Mouse (Mus musculus): Measurements from ENCODE around the gene Dnase1l2. TPM values are rescaled to one million over a fixed set of nuclear protein-coding genes. Genes with fewer than 3 reads are reported as not detected.
A peak's percentile ranks its signal among the peaks of the same experiment; 100 is the strongest.

Dnase1l2 gene
- 2.6 and 3.2 TPM in 2 replicates for polyA plus RNA-seq (2014; fragmentation: Nextera tagmentation; extraction: Ambion mirVana)

DNA sequence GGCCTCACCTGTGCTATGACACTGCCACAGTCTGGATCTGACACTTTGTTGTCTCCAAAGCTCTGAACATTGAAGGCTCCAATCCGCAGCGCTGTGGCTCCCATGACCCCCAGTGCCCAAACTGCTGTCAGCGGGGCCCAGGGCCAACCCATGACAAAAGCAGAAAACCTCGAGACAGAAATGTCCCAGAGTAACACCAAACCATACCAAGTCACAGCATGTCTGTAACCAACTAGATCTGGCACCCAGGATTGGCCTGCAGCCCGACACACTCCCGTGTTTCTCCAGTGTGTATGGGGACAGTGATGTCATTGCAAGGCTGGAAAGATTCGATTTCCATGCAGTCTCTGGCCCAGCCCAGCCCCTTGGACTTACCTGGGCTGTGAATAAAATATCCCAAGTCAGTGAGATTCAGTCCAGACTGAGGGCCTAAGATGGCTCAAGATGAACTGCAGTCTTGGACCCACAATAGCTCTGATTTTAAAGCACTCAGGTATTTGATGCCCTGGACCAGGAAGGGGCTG is at the start of gene Dnase1l2:
Dnase1l2 (minus strand) TSS at position 474 of the 524 bp plus-strand sequence.
- 91% methylated on average over 7 of the region's 7 CpGs for WGBS
- Histone ChIP-seq H3K9me3 (ENCODE audit: control insufficient read depth, low read length) (no peaks in the 10 kb centered on the region), H3K4me3 (ENCODE audit: low read depth, low read length) (no peak within 1 kb of the TSS), H3K36me3 (ENCODE audit: control insufficient read depth, insufficient read depth, low read length) (peaks cover 18% of the 10 kb centered on the region; the same call in 1 of the 2 replicates), H3K27ac (ENCODE audit: low read depth, low read length) (no peak within 1 kb of the TSS), H3K27me3 (ENCODE audit: control insufficient read depth, insufficient read depth, low read length) (no peaks in the 10 kb centered on the region), H3K9ac (ENCODE audit: low read depth, low read length) (no peak within 1 kb of the TSS), H3K4me1 (replicated peaks; ENCODE audit: control insufficient read depth, insufficient read depth, low read length) (no peaks in the 10 kb centered on the region), H3K4me2 (replicated peaks; ENCODE audit: low read depth, low read length) (no peak within 1 kb of the TSS)
- DNase-seq (ENCODE audit: low spot score) (no peak), ATAC-seq (ENCODE audit: low FRiP score) (no peak)

DNA sequence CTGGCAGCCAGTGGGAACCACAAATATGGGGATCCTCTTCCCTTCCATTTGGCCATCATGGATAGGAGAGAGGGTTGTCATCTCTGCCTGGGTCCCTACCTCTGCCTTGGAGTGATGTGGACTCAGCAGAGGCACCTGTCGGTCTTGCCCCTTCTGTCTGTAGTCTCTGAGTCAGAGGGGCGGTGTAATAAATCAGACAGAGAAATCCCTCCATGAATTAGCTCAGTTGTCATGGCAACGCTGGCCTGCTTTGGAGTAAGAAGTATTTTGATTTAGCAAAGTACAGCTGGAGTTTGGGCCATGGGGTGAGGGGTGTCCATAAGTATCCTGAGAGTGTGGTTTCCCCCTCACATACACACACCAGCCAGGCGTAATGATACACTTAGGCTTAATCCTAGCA is 47.5 kb upstream of the Dnase1l2 start:
- no peaks in the 10 kb centered on the region for H3K27me3 ChIP-seq (ENCODE audit: control insufficient read depth, insufficient read depth, low read length)
- H3K4me2 ChIP-seq (replicated peaks; ENCODE audit: low read depth, low read length), result no peak overlapping the region
- ATAC-seq (ENCODE audit: low FRiP score) (no peak), DNase-seq (ENCODE audit: low spot score) (peak; percentile 38)
- H3K4me1 ChIP-seq (replicated peaks; ENCODE audit: control insufficient read depth, insufficient read depth, low read length), result peaks cover 10% of the 10 kb centered on the region
- H3K4me3 ChIP-seq (ENCODE audit: low read depth, low read length), result no peak overlapping the region
- H3K27ac ChIP-seq (ENCODE audit: low read depth, low read length), result no peak overlapping the region
- H3K9ac ChIP-seq (ENCODE audit: low read depth, low read length), result no peak overlapping the region
- H3K9me3 ChIP-seq (ENCODE audit: control insufficient read depth, low read length), result no peaks in the 10 kb centered on the region
- H3K36me3 ChIP-seq (ENCODE audit: control insufficient read depth, insufficient read depth, low read length), result no peaks in the 10 kb centered on the region
- 77% methylated on average over 4 of the region's 4 CpGs for WGBS

DNA sequence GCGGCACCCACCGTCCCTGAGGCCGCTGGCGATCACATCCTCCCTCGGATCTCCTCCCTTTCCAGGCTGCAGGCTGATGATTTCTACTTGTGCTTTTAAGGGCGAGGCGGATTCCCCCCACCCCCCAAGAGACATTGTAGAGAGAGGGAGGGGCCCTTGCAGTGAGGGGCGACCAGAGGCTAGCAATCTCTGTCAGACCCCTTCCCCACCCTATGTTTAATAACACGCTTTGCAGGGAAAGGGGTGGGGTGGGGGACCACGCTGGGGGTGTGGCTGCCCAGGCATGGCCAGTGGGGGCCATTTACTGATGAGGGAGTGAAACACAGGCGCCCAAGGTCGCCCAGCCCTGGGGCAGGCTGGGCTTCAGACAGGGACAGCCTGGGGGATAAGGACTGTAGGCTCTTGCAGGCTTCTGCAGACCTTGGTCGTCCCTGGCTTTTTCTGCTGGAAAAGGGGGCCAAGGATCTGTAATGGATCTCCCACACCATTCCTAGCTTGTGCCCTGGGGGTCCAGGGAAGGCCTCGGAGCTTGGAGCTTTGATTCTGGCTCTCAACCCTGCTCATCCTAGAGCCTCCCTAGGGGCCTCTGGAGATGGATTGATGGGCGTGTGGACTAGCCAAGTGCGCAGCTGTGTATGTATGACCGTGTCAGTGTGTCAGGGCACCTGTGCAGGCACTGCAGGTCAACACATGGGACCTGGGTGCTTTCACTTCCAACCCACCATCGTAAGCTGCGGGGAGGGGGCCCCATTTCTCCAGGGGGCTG is 46.5 kb upstream of the Dnase1l2 start:
- Histone ChIP-seq H3K36me3 (ENCODE audit: control insufficient read depth, insufficient read depth, low read length) (no peaks in the 10 kb centered on the region), H3K9ac (ENCODE audit: low read depth, low read length) (peak overlapping the region; percentile 71), H3K27me3 (ENCODE audit: control insufficient read depth, insufficient read depth, low read length) (no peaks in the 10 kb centered on the region), H3K9me3 (ENCODE audit: control insufficient read depth, low read length) (no peaks in the 10 kb centered on the region), H3K4me1 (replicated peaks; ENCODE audit: control insufficient read depth, insufficient read depth, low read length) (peaks cover 12% of the 10 kb centered on the region), H3K4me3 (ENCODE audit: low read depth, low read length) (peak overlapping the region; percentile 75), H3K27ac (ENCODE audit: low read depth, low read length) (peak overlapping the region; percentile 92), H3K4me2 (replicated peaks; ENCODE audit: low read depth, low read length) (peak overlapping the region; percentile 91)
- DNase-seq (ENCODE audit: low spot score) (peak; percentile 58), ATAC-seq (ENCODE audit: low FRiP score) (peak; percentile 68)
- 16% methylated on average over 16 of the region's 19 CpGs for WGBS

DNA sequence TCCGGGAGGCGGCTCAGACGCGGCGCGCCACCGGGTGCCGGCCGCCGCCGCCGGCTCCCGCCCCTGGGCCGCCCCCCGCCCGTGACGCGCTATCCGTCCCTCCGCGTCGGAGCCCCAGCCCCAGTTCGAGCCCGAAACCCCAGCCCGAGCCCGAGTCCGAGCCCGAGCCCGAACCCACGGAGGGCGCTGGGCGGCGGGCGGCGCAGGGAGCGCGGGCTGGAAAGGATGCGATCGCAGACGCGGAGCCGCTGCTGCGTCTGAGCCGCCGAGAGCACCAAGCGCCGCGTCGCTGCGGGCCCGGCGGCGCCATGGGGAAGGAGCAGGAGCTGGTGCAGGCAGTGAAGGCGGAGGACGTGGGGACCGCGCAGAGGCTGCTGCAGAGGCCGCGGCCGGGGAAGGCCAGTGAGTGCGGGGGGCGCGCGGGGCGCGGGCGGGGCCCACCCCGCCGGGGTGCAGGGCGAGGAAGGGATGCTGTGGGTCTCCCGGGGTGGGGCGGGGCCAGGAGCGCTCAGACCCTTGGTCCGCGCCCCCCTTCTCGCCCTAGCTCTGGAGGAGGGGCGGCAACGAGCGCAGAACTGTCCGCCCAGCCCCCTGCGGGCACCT is 45.9 kb upstream of the Dnase1l2 start:
- Histone ChIP-seq H3K27ac (ENCODE audit: low read depth, low read length) (peak overlapping the region; percentile 92), H3K27me3 (ENCODE audit: control insufficient read depth, insufficient read depth, low read length) (no peaks in the 10 kb centered on the region), H3K4me2 (replicated peaks; ENCODE audit: low read depth, low read length) (peak overlapping the region; percentile 91), H3K4me3 (ENCODE audit: low read depth, low read length) (peak overlapping the region; percentile 75), H3K9me3 (ENCODE audit: control insufficient read depth, low read length) (no peaks in the 10 kb centered on the region), H3K4me1 (replicated peaks; ENCODE audit: control insufficient read depth, insufficient read depth, low read length) (peaks cover 12% of the 10 kb centered on the region), H3K9ac (ENCODE audit: low read depth, low read length) (peak overlapping the region; percentile 71), H3K36me3 (ENCODE audit: control insufficient read depth, insufficient read depth, low read length) (no peaks in the 10 kb centered on the region)
- DNase-seq (ENCODE audit: low spot score) (peak; percentile 72), ATAC-seq (ENCODE audit: low FRiP score) (peak; percentile 79)
- WGBS, result under 1% methylated on average over 34 of the region's 81 CpGs

DNA sequence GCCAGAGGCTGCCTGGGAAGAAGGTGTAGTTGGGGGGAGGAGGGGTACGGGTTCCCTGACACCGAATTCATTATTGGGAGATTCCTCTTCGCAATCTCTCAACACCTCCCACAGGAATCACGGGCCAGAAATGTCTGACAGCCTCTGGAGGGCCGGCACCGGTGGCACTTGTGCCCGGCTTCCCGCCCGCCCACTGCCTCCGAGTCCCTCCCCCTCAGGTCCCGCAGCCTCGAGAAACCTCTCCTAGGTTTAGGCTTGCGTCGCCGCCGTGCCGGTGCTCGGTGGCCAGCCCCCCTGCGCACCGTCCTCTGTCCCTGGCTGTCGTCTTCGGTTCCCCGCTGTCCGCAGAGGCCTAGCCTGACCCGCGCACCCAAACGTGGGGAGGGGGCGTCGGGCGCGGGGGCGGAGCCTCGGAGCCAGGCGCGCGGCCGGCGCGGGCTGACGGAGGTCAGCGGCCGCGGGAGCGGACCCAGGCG is 45.3 kb upstream of the Dnase1l2 start, which contains the start of gene Caskin1:
Caskin1 (plus strand) TSS at position 416 of the 476 bp plus-strand sequence.
- Histone ChIP-seq H3K9me3 (ENCODE audit: control insufficient read depth, low read length) (no peaks in the 10 kb centered on the region), H3K4me1 (replicated peaks; ENCODE audit: control insufficient read depth, insufficient read depth, low read length) (peaks cover 12% of the 10 kb centered on the region), H3K9ac (ENCODE audit: low read depth, low read length) (peak within 1 kb of the TSS; percentile 71), H3K27me3 (ENCODE audit: control insufficient read depth, insufficient read depth, low read length) (no peaks in the 10 kb centered on the region), H3K27ac (ENCODE audit: low read depth, low read length) (peak within 1 kb of the TSS; percentile 92), H3K4me2 (replicated peaks; ENCODE audit: low read depth, low read length) (peak within 1 kb of the TSS; percentile 91), H3K36me3 (ENCODE audit: control insufficient read depth, insufficient read depth, low read length) (no peaks in the 10 kb centered on the region), H3K4me3 (ENCODE audit: low read depth, low read length) (peak within 1 kb of the TSS; percentile 75)
- ATAC-seq (ENCODE audit: low FRiP score) (peak; percentile 66), DNase-seq (ENCODE audit: low spot score) (peak; percentile 68)
- under 1% methylated on average over 39 of the region's 45 CpGs for WGBS

DNA sequence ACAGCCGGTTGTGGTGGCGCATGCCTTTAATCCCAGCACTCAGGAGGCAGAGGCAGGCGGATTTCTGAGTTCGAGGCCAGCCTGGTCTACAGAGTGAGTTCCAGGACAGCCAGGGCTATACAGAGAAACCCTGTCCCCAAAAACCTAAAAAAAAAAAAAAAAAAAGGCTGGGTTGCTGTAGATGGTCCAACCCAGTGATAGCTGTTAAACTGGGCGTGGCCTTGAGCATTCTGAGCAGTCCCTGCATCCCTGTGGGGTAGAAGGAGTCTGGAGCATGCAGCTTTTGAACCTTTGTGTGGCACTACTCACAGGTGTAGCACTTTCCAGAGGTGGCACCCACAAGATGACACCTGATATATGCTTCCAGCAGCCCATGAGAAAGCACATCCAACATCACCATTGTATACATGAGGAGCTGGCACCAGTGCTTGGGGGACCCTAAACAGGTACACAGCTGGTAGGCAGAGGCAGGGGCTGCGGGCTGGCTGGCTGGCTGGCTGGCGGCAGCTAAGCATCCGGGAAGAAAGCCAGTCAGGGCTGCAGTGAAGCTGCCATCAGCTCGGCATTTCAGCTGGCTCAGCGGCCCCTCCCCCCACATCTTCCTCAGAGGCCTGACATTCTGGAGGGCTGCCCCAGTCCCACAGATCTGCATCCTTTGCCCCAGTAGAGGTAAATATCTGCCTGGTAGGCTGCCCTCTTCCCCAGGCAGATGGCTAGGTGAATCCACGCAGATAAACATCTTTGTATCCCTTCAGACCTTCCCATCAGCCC is 42.4 kb upstream of the Dnase1l2 start:
- H3K4me3 ChIP-seq (ENCODE audit: low read depth, low read length), result no peak overlapping the region
- peak overlapping the region; percentile 40; the same call in 1 of the 2 replicates for H3K9ac ChIP-seq (ENCODE audit: low read depth, low read length)
- H3K36me3 ChIP-seq (ENCODE audit: control insufficient read depth, insufficient read depth, low read length), result no peaks in the 10 kb centered on the region
- peaks cover 12% of the 10 kb centered on the region for H3K4me1 ChIP-seq (replicated peaks; ENCODE audit: control insufficient read depth, insufficient read depth, low read length)
- no peaks in the 10 kb centered on the region for H3K27me3 ChIP-seq (ENCODE audit: control insufficient read depth, insufficient read depth, low read length)
- DNase-seq (ENCODE audit: low spot score) (peak; percentile 38), ATAC-seq (ENCODE audit: low FRiP score) (no peak)
- 52% methylated on average over 11 of the region's 11 CpGs for WGBS
- no peaks in the 10 kb centered on the region for H3K9me3 ChIP-seq (ENCODE audit: control insufficient read depth, low read length)
- H3K27ac ChIP-seq (ENCODE audit: low read depth, low read length), result peak overlapping the region; percentile 51; the same call in 1 of the 2 replicates
- no peak overlapping the region for H3K4me2 ChIP-seq (replicated peaks; ENCODE audit: low read depth, low read length)

DNA sequence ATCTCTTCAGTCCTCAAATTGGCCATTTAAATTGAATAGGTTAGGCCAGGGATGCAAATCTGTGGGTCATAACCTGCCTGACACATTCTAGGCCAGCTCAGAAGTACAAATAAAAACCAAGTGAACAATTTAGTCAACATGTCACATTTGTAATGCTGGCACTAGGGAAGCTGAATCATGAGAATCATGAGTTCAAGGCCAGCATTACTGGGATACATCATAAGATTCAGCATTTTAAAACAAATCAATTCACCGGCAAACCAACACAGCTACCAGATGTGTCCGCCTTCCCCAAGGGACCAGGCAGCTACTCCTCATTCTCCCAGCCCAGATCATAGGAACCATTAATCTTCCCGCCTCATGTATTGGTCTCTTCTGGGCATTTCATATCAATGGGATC is 40.6 kb upstream of the Dnase1l2 start:
- DNase-seq (ENCODE audit: low spot score) (no peak), ATAC-seq (ENCODE audit: low FRiP score) (no peak)
- no peaks in the 10 kb centered on the region for H3K36me3 ChIP-seq (ENCODE audit: control insufficient read depth, insufficient read depth, low read length)
- no peak overlapping the region for H3K27ac ChIP-seq (ENCODE audit: low read depth, low read length)
- WGBS, result 72% methylated on average over 3 of the region's 3 CpGs
- H3K4me2 ChIP-seq (replicated peaks; ENCODE audit: low read depth, low read length), result no peak overlapping the region
- H3K9ac ChIP-seq (ENCODE audit: low read depth, low read length), result no peak overlapping the region
- no peak overlapping the region for H3K4me3 ChIP-seq (ENCODE audit: low read depth, low read length)
- no peaks in the 10 kb centered on the region for H3K9me3 ChIP-seq (ENCODE audit: control insufficient read depth, low read length)
- peaks cover 4% of the 10 kb centered on the region for H3K4me1 ChIP-seq (replicated peaks; ENCODE audit: control insufficient read depth, insufficient read depth, low read length)
- no peaks in the 10 kb centered on the region for H3K27me3 ChIP-seq (ENCODE audit: control insufficient read depth, insufficient read depth, low read length)

DNA sequence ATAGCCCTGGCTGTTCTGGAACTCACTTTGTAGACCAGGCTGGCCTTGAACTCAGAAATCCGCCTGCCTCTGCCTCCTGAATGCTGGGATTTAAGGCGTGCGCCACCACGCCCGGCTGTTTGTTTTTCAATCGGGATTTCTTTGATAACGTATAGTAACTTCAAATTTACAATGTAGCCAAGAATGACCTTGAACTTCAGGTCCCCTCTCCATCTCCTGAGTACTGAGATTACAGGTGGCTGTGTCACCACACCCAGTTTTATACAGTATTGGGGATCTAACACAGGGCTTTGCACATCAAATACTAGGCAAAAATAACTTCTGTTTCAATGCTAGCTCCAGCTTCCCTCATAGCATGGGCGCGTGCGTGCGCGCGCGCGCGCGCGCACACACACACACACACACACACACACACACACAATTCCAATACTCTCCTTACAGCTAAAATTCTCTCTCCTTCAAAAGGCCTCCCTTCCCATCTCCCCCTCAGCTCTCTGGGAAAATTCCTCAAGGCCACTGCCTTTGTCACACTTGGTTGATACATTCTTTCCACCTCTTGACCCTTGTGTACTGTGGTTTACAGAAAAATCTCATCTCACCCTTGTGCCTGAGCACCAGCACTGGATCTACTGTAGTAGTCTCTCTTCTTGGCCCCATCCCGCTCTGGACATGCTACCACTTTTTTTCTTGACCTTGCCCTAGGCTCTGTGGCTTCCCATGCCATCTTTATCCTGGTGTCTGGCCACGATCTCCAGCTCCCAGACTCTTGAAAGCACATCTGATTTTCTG is 38.3 kb upstream of the Dnase1l2 start:
- Histone ChIP-seq H3K27ac (ENCODE audit: low read depth, low read length) (no peak overlapping the region), H3K4me3 (ENCODE audit: low read depth, low read length) (no peak overlapping the region), H3K4me1 (replicated peaks; ENCODE audit: control insufficient read depth, insufficient read depth, low read length) (peaks cover 7% of the 10 kb centered on the region), H3K36me3 (ENCODE audit: control insufficient read depth, insufficient read depth, low read length) (peaks cover 4% of the 10 kb centered on the region; the same call in 1 of the 2 replicates), H3K9me3 (ENCODE audit: control insufficient read depth, low read length) (no peaks in the 10 kb centered on the region), H3K9ac (ENCODE audit: low read depth, low read length) (no peak overlapping the region), H3K27me3 (ENCODE audit: control insufficient read depth, insufficient read depth, low read length) (no peaks in the 10 kb centered on the region), H3K4me2 (replicated peaks; ENCODE audit: low read depth, low read length) (no peak overlapping the region)
- ATAC-seq (ENCODE audit: low FRiP score) (no peak), DNase-seq (ENCODE audit: low spot score) (no peak)
- 95% methylated on average over 20 of the region's 20 CpGs for WGBS

Data from hindbrain, embryonic 11.5 days (tissue).